Mouse (Mus musculus): ENCODE results near the gene Mef2d.

Gene Mef2d

DNA sequence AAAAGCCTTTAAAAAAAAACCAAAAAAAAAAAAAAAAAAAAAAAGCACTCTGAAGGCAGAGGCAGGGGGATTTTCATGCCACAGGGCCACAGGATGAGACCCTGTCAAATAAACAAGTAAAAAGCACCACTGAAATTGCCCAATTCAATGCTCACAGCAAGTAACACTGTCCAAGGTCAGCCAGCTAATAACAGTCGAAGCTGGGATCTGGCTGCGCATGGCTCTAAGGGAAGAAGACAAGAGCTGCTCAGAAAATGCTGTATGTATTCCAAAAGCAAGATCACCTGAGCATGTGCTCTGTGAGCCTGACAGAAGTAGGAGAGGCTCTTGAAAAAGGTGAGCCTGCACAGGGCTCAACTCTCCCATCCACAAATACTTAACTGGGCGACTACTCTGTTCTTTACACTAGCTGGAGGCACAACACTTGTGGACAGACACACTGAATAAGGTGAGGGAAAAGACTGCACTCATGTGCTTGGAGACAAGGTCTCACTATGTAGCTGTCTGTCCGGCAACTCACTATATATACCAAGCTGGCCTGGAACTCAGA is 5.2 kb upstream of the Mef2d start:
- intact Hi-C loops (cut with DNase I) = loop anchor here (5.0 kb wide), 1 partner anchor 35 kb away; no protein-coding TSS in a partner anchor

DNA sequence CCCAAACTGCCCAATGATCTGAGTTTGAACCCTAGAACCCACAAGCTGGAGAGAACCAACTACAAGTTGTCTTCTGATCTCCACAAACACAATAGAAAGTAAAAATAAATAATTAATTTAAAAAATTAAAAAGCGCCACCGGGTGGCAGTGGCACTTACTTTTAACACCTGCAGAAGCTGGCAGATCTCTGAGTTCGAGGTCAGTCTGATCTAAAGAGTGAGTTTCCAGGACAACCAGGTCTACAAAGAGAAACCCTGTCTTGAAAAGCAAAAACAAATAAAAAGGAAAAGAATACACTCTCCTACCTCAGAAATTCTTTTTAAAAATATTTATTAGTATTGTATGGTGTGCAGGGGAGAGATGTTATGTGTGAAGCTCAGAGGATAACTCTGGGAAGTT is 4.4 kb upstream of the Mef2d start:
- intact Hi-C loops (cut with DNase I) = loop anchor here (5.0 kb wide), 1 partner anchor 34 kb away; no protein-coding TSS in a partner anchor

GRCm38 (mm10) chr3:88138336-88139242 is 3.6 kb upstream of the Mef2d start:
- intact Hi-C loops (cut with DNase I) = loop anchor here (5.0 kb wide), 1 partner anchor 34 kb away; no protein-coding TSS in a partner anchor

DNA sequence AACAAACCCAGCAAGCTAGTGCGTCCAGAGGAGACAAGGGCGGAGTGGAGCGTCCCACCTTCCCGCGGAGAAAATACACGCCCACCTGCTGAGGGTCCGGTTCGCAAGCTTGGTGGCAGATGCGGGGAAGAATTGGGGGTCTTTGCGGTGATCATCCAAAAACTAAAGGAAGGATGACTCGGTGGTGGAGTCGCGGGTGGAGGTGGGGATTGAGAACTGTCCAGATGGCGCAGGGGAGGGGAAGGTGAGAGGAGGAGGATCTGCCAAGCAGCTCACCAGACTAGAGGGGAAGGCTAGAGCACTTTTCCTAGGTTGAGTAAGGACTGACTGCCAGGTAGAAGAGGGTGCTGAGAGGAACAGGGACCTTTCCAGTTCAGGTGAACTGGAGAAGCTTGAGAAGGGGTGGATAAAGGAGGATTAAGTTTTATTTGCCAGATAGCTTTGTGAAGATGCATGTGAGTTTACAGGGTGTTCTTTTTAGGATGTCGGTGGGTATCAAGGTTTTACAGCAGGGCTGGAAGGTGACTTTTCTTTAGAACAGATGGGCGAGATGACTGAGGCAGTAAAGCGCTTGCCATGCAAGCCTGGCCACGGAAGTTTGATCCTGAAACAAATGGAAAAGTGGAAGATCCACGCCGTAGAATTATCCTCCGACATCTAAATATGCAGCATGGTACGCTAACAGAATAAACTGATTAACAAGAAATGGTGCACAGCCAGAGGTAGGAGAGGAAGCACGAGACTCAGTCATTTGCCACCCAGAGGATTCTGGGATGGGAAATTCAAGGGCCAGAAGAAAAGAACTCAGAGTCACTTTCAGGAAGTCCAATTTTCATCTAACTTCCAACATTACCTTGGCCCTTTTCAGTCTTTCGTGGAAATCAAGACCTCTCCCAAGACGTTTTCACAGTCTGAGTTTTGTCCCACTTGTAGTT is 2.7 kb upstream of the Mef2d start:
- intact Hi-C loops (cut with DNase I) = loop anchor here (5.0 kb wide), 1 partner anchor 33 kb away; no protein-coding TSS in a partner anchor

DNA sequence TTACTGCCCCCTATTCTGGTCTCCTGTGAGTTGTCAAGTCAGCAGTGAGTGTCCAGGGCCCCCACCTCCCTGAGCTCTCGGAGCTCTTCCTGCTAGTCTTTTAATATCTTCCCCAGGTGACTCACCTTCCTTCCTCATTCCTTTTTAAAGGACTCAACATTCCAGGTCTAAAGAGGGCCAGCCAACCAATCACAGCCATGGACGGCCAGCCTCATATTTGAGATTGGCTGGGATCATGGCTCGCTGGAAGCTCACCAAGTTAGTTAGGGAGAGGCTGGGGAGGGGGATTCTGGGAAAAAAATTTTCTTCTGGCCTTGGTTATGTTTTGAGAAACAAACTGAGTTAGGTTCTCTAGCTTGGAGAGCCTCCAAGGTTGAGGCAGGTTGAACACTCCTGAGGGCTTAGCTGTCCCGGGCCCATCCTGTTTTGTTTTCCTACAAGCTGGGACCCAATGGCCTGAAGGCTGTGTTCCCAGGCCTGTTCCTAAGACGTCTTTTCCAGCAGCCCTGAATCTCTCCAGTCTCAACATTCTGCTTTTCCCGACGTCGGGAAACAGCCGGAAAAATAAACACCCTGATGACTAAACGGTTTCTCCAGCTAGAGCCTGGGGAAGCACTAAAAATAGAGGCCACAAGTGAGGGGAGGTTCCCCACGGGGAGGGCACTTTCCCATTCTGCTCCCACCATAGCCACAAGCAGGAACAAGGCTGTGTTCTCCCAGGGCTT is 1.8 kb upstream of the Mef2d start:
- intact Hi-C loops (cut with DNase I) = no loop called here

- intact Hi-C loops (cut with DNase I) = no loop called here
These were observed 1.2 kb upstream of the Mef2d start for GRCm38 (mm10) chr3:88140903-88141430.

DNA sequence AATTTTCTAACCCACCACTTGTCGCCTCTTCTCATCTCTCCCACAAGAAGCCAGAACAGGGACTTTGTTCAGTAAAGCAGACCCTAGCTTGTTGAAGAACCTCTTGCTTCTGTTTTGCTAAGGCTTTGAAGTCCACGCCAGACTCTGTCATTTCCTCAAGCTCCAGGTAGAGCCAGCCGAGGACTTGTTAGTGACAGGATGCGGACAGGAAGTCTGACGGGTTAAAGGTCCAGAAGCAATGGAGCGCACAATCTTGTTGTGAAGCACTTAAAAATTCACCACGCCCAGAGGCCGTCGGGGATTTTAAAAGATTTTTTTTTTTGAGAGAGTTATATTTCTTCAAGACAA is 759 bp upstream of the Mef2d start:
- intact Hi-C loops (cut with DNase I) = no loop called here

DNA sequence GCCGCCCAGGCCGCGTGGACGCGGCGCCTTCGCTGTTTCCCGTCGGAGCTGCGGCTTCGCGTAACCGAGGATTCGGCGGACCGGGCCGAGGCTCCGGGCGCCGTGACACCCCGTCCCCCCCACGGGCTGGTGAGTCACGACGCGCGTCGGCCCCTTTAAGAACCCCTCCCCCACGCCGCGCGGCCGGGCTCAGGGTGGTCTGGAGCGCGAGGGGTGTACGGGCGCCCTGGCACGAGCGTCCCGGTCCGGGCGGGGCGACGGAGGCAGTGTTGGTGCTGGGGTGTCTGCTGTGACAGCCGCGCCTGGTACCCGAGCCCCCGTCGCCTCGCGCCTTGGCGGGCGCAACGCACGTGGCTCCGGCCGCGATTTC is 359 bp downstream of the Mef2d start:
- intact Hi-C loops (cut with DNase I) = no loop called here

- intact Hi-C loops (cut with DNase I) = no loop called here
These were observed 972 bp downstream of the Mef2d start for GRCm38 (mm10) chr3:88142916-88143771.

DNA sequence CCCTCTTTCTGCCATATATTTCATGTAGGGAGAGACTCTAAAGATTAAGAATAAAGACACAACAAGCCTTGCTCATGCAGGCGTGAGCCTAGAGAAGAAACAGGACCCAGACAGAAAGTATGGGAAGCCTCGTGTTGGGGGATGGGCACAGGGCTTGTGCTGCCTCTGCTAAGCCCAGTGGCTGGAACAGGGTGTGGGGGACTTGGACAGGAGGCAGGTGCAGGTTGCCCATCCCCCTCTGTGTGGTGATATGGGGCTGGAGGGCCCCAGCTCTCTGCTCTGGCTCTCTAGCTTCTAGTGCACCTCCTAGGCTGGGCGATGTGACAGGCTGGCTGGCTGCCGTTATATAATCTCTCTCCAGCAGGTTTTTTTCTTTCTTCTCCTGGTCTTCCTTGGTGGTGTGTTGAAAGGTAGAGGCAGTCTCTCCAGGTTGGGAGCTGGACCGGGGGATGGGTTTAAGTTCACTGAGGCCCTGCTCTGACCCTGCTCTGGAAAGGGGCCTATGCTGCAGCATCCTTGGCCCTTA is 1.9 kb downstream of the Mef2d start:
- intact Hi-C loops (cut with DNase I) = no loop called here

GRCm38 (mm10) chr3:88144648-88145410 is 2.7 kb downstream of the Mef2d start:
- intact Hi-C loops (cut with DNase I) = no loop called here

DNA sequence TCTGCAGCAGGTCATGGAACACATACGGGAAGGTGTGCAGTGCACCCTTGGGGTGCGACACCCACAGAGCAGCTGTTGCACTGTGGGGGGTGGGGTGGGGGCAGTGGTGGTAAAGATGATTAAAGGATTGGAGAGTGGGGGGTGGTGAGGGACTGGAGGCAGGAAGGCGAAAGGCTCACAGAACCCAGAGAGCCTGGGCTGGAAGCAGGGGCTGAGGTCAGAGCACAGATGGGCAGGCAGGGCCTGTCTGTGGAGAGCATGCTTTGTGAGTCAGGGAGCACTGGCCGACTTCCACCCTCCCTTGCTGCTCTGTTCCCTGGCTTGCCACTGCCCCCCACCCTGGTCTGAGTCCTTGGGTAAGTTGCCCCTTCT is 3.2 kb downstream of the Mef2d start:
- intact Hi-C loops (cut with DNase I) = no loop called here

DNA sequence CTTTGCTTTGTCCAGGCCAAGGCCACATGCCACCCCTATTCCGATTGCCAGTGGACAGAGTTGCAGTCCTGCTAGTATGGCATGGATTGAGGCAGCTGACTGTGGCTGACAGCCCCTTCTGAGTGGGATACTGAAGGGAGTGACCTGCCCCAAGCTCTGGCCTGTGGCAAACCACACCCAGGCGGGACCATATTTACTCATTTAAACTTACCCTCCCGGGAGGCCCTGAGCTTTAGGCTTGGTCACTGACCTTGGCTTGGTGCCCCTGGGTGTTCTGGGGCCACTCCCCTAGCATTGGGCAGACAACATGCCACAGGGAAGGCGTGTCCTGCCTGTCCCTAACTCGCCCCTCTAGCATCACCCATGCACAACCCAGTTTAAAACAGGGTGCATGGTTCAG is 3.8 kb downstream of the Mef2d start:
- intact Hi-C loops (cut with DNase I) = no loop called here

DNA sequence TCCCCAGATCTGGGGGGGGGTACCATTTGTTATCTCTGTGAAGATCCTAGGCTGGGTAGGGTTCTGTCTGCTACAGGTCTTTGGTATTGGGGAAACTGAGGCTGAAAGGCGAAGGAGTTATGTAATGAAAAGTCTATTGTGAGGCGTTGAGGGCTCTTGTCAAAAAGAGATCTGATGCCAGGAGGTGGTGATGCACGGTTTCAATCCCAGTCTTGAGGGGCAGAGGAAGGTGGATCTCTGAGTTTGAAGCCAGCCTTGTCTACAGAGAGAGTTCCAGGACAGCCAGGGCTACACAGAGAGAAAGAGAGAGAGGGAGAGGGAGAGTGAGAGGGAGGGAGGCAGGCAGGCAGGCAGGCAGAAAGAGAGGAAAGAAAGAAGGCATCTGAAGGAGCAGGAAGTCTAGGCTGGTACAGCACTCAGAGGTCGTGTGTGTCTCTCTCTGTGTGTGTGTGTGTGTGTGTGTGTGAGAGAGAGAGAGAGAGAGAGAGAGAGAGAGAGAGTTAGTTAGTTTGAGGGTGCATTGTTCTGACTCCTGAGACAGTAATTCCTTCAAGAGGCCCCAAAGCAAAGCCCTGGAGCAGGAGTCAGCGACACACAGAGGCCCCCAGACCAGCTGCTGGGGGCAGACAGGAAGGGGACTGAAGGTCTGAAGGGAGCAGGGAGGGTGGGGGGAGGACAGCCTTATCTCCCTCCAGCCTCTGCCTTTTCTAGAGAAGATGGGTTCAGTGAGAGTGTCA is 4.4 kb downstream of the Mef2d start:
- intact Hi-C loops (cut with DNase I) = no loop called here

GRCm38 (mm10) chr3:88147444-88147843 is 5.3 kb downstream of the Mef2d start:
- intact Hi-C loops (cut with DNase I) = no loop called here

DNA sequence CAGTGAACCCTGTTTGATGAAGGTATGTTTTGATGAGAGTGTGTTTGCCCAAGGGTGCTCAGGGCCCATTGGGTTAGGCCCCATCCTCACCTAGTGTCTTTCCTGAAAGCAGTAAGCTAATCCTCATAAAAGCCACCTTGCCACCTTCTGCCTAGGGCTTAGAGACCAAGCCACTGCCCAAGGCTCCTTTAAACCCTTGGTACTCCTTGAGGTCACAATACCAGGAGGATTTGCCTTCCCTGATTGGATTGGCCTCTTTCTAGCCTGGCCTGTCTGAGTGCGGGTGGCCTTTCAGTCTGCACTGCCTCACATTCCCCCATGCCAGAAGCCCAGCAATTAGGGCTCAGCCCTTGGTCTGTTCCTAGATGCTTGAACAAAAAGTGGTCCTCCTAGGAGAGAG is 5.7 kb downstream of the Mef2d start:
- intact Hi-C loops (cut with DNase I) = no loop called here

DNA sequence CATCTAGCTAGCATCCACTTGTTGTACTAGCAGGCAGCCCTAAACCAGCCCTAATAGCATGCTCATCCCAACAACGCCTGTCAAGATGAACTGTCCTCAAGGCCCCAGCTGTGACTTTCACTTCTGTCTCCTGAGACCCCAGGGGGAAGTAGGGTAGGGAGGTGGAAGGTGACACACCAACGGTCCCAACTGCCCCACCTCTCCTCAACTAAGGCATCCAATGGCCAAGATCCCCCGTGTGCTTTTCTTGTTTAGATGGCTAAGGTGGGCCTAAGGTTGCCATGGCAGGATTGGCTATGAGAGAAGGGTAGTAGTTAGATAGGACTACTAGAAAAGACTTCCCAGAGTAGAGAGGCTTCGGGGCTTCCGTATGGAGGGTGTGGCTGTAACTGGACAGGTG is 6.2 kb downstream of the Mef2d start:
- intact Hi-C loops (cut with DNase I) = no loop called here
